ENCODE assay signal across 8 mouse cellular contexts in genomic region chr17:84878316-84878715, GRCm38 (mm10).
DNase-seq lines count a peak whose midpoint lies in the region; ATAC-seq lines count a peak whose summit lies in the region.

No protein-coding gene starts in this region.

- peak overlapping the region; percentile 47 for H3K4me2 ChIP-seq in heart, embryonic 14.5 days (ENCODE audit: low read length)
- peak overlapping the region; percentile 40 for H3K4me2 ChIP-seq in hindbrain, embryonic 14.5 days (replicated peaks)
- H3K4me2 ChIP-seq in midbrain, embryonic 14.5 days (ENCODE audit: low read length) = peak overlapping the region; percentile 38; the same call in 1 of the 2 replicates

- no peaks in the 10 kb centered on the region for H3K9me3 ChIP-seq in heart, embryonic 14.5 days (ENCODE audit: control insufficient read depth, low read length)
- H3K9me3 ChIP-seq in hindbrain, embryonic 14.5 days (ENCODE audit: control insufficient read depth, low read length) = no peaks in the 10 kb centered on the region
- no peaks in the 10 kb centered on the region for H3K9me3 ChIP-seq in midbrain, embryonic 14.5 days (ENCODE audit: control insufficient read depth, low read length)

- H3K4me3 ChIP-seq in heart, embryonic 14.5 days (ENCODE audit: control insufficient read depth in 1 of 2, insufficient read depth in 1 of 2, low read depth in 1 of 2, low read length in 2 of 2) = peak overlapping the region in 1 of 2 experiments; percentile 24; a peak in 2 of 4 replicates
- H3K4me3 ChIP-seq in hindbrain, embryonic 14.5 days (replicated peaks; ENCODE audit: low read length) = no peak overlapping the region
- no peak overlapping the region for H3K4me3 ChIP-seq in midbrain, embryonic 14.5 days (replicated peaks; ENCODE audit: low read depth, low read length)

- no peak overlapping the region; the same call in 1 of the 2 replicates for H3K9ac ChIP-seq in heart, embryonic 14.5 days (ENCODE audit: low read length)
- H3K9ac ChIP-seq in hindbrain, embryonic 14.5 days = no peak overlapping the region
- H3K9ac ChIP-seq in midbrain, embryonic 14.5 days (replicated peaks; ENCODE audit: low read length) = no peak overlapping the region

- H3K36me3 ChIP-seq in heart, embryonic 14.5 days (ENCODE audit: control insufficient read depth, insufficient read depth, low read length) = no peaks in the 10 kb centered on the region
- H3K36me3 ChIP-seq in hindbrain, embryonic 14.5 days (replicated peaks; ENCODE audit: control insufficient read depth, insufficient read depth) = no peaks in the 10 kb centered on the region
- H3K36me3 ChIP-seq in midbrain, embryonic 14.5 days (ENCODE audit: control insufficient read depth, insufficient read depth, low read length) = no peaks in the 10 kb centered on the region

- ATAC-seq in heart, embryonic 14.5 days (ENCODE audit: insufficient number of reproducible peaks, insufficient read depth, low FRiP score, low read depth) = no peak
- no peak for ATAC-seq in hindbrain, embryonic 14.5 days (ENCODE audit: low FRiP score)
- no peak for ATAC-seq in midbrain, embryonic 14.5 days (ENCODE audit: low FRiP score, low TSS enrichment)

- no peak overlapping the region for H3K27ac ChIP-seq in heart, embryonic 14.5 days (replicated peaks in 1 of 2; ENCODE audit: control insufficient read depth in 1 of 2, insufficient read depth in 1 of 2, low read depth in 2 of 2, low read length in 2 of 2)
- H3K27ac ChIP-seq in hindbrain, embryonic 14.5 days = no peak overlapping the region
- H3K27ac ChIP-seq in midbrain, embryonic 14.5 days (replicated peaks; ENCODE audit: low read depth, low read length) = no peak overlapping the region

- WGBS in heart, embryonic 14.5 days = 81% methylated on average over 5 of the region's 5 CpGs
- 91% methylated on average over 5 of the region's 5 CpGs for WGBS in hindbrain, embryonic 14.5 days
- WGBS in midbrain, embryonic 14.5 days = 91% methylated on average over 5 of the region's 5 CpGs

- DNase-seq in heart, adult 8-10 months (ENCODE audit: low spot score) = no peak
- peak; percentile 53 for DNase-seq in c-Kit-negative CD71-positive TER-119-positive erythroid progenitor cells, embryonic 14.5 days (ENCODE audit: low read depth, low spot score)
- no peak for DNase-seq in hindbrain, embryonic 14.5 days (ENCODE audit: low spot score)
- no peak for DNase-seq in midbrain, embryonic 14.5 days
- no peak for DNase-seq in thymus, adult 18-20 months
- DNase-seq in ovary, postnatal 36 days (ENCODE audit: low spot score) = no peak
- DNase-seq in layer of hippocampus, adult 9-11 months = no peak

- H3K27me3 ChIP-seq in heart, embryonic 14.5 days (ENCODE audit: control insufficient read depth, insufficient read depth, low read length) = no peaks in the 10 kb centered on the region
- no peaks in the 10 kb centered on the region for H3K27me3 ChIP-seq in hindbrain, embryonic 14.5 days (ENCODE audit: control insufficient read depth, insufficient read depth, low read length)
- no peaks in the 10 kb centered on the region for H3K27me3 ChIP-seq in midbrain, embryonic 14.5 days (ENCODE audit: control insufficient read depth, insufficient read depth, low read length)

- H3K4me1 ChIP-seq in heart, embryonic 14.5 days (ENCODE audit: control insufficient read depth in 2 of 2, insufficient read depth in 2 of 2, low read length in 2 of 2) = no peaks in the 10 kb centered on the region
- 0 out of 2 replicates have a peak, but pooled peaks cover 3% of the 10 kb centered on the region for H3K4me1 ChIP-seq in hindbrain, embryonic 14.5 days (replicated peaks; ENCODE audit: control insufficient read depth, insufficient read depth, low read length)
- no peaks in the 10 kb centered on the region for H3K4me1 ChIP-seq in midbrain, embryonic 14.5 days (ENCODE audit: control insufficient read depth, insufficient read depth, low read length)
